Mouse (Mus musculus) adipocyte (in vitro differentiated cells): ENCODE measurements around the gene Esr2.
A peak's percentile ranks its signal among the peaks of the same experiment; 100 is the strongest.

ENCODE experiments used
- DNase-seq: peaks from one replicate; pipeline ENCODE4 v3.0.0-alpha.2; 2016; ENCODE audit warnings: low spot score

Esr2 gene

GRCm38 (mm10) chr12:76085956-76086905 is 90.8 kb downstream of the Esr2 start:
- no peak for DNase-seq

GRCm38 (mm10) chr12:76085066-76085465 is 92.0 kb downstream of the Esr2 start:
- DNase-seq, result no peak

GRCm38 (mm10) chr12:76081557-76082211 is 95.4 kb downstream of the Esr2 start:
- no peak for DNase-seq

- peak; percentile 5 for DNase-seq
Measured at GRCm38 (mm10) chr12:76080876-76081556, 96.0 kb downstream of the Esr2 start.

- DNase-seq, result no peak
Measured at GRCm38 (mm10) chr12:76073981-76074380, 103.1 kb downstream of the Esr2 start.

- DNase-seq, result no peak
Measured at GRCm38 (mm10) chr12:76073066-76073826, 103.8 kb downstream of the Esr2 start.

GRCm38 (mm10) chr12:76071935-76072849 is 104.9 kb downstream of the Esr2 start:
- DNase-seq, result no peak
